Mouse (Mus musculus): ENCODE results near the gene Cox10. TPM values are rescaled to one million over a fixed set of nuclear protein-coding genes. Genes with fewer than 3 reads are reported as not detected.

The Cox10 gene
- polyA plus RNA-seq, 1 experiment from 2014 or later = 30.9 TPM

DNA sequence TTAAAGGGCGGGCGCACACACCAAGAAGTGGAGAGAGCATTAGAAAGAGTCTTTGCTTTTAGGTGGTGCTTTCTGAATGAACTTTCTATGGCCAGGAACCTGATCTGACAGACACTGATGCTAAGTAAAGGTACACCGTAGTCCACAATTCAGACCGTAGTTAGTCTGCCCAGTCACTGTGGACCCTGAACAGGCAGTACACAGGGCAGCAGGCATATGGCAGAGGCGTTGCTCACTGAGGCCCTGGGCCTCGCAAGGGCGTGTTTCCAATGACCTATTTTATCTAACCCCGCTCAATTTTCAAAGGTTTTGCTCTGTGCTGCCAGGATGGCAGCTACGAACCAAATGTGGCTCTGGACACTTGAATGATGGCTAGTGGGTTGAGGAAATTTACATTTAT is 107.8 kb downstream of the Cox10 start:
- no peak overlapping the region for H3K4me3 ChIP-seq (ENCODE audit: low read length)
- 88% methylated on average over 9 of the region's 9 CpGs for WGBS
- peaks cover 21% of the 10 kb centered on the region; the same call in 1 of the 2 replicates for H3K4me1 ChIP-seq (ENCODE audit: insufficient read depth, low read length)
- no peak overlapping the region for H3K4me2 ChIP-seq (replicated peaks; ENCODE audit: low read depth, low read length)
- no peaks in the 10 kb centered on the region for H3K9me3 ChIP-seq (ENCODE audit: low read length)
- H3K36me3 ChIP-seq (ENCODE audit: insufficient read depth, low read length) = 0 out of 2 replicates have a peak, but pooled peaks cover 6% of the 10 kb centered on the region
- H3K27me3 ChIP-seq (ENCODE audit: insufficient read depth, low read length) = no peaks in the 10 kb centered on the region
- ATAC-seq (ENCODE audit: low FRiP score, low TSS enrichment) = no peak
- no peak overlapping the region for H3K27ac ChIP-seq (ENCODE audit: low read length)
- H3K9ac ChIP-seq (replicated peaks; ENCODE audit: low read length) = no peak overlapping the region

- no peak overlapping the region for H3K27ac ChIP-seq (ENCODE audit: low read length)
- 51% methylated on average over 6 of the region's 6 CpGs for WGBS
- no peaks in the 10 kb centered on the region for H3K27me3 ChIP-seq (ENCODE audit: insufficient read depth, low read length)
- H3K4me1 ChIP-seq (ENCODE audit: insufficient read depth, low read length) = peaks cover 28% of the 10 kb centered on the region
- H3K36me3 ChIP-seq (ENCODE audit: insufficient read depth, low read length) = 0 out of 2 replicates have a peak, but pooled peaks cover 2% of the 10 kb centered on the region
- no peak overlapping the region for H3K4me3 ChIP-seq (ENCODE audit: low read length)
- H3K4me2 ChIP-seq (replicated peaks; ENCODE audit: low read depth, low read length) = no peak overlapping the region
- ATAC-seq (ENCODE audit: low FRiP score, low TSS enrichment) = peak; percentile 53; the same call in 1 of the 2 replicates
- no peaks in the 10 kb centered on the region for H3K9me3 ChIP-seq (ENCODE audit: low read length)
- H3K9ac ChIP-seq (replicated peaks; ENCODE audit: low read length) = no peak overlapping the region
Measured at GRCm38 (mm10) chr11:63970818-63971217, 108.5 kb downstream of the Cox10 start.

DNA sequence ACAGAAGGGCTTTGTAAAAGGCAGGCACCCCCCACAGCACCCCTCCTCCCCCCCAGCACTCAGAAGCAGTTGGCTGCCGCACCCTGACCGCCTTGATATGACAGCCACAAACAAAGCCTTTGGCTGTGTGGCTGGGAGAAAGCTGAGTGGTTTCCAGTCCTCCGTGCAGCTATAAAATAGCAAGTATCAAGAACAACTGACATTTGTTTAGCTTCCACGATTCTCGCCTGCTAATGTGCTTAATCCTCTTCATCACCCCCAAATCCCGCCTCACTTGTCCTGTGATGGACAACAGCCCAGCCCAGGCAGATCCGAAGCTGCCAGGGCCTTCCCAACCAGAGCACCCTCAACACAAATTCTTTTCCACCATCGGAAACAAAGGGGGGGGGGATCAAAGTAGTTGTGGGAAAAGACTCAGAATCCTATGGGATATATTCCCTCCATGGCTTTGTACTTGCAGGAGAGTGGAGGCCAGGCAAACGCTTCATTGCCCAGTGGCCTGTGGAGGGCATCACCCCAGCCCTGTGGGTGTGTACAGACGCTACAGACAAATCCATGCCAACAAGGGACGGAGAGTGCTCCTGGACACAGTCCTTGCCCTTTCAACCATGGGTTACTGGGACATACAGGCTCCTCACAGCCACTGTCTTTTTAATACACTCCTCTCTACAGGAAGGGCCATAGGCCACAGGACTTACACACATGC is 109.9 kb downstream of the Cox10 start:
- no peak overlapping the region for H3K9ac ChIP-seq (replicated peaks; ENCODE audit: low read length)
- H3K4me1 ChIP-seq (ENCODE audit: insufficient read depth, low read length) = peaks cover 34% of the 10 kb centered on the region
- ATAC-seq (ENCODE audit: low FRiP score, low TSS enrichment) = peak; percentile 33; the same call in 1 of the 2 replicates
- no peaks in the 10 kb centered on the region for H3K9me3 ChIP-seq (ENCODE audit: low read length)
- H3K4me3 ChIP-seq (ENCODE audit: low read length) = no peak overlapping the region
- no peak overlapping the region for H3K4me2 ChIP-seq (replicated peaks; ENCODE audit: low read depth, low read length)
- H3K27ac ChIP-seq (ENCODE audit: low read length) = no peak overlapping the region
- no peaks in the 10 kb centered on the region for H3K27me3 ChIP-seq (ENCODE audit: insufficient read depth, low read length)
- H3K36me3 ChIP-seq (ENCODE audit: insufficient read depth, low read length) = no peaks in the 10 kb centered on the region
- WGBS = 53% methylated on average over 11 of the region's 11 CpGs

- no peaks in the 10 kb centered on the region for H3K9me3 ChIP-seq (ENCODE audit: low read length)
- no peaks in the 10 kb centered on the region for H3K36me3 ChIP-seq (ENCODE audit: insufficient read depth, low read length)
- H3K9ac ChIP-seq (replicated peaks; ENCODE audit: low read length) = no peak overlapping the region
- ATAC-seq (ENCODE audit: low FRiP score, low TSS enrichment) = no peak
- no peak overlapping the region for H3K27ac ChIP-seq (ENCODE audit: low read length)
- no peak overlapping the region for H3K4me3 ChIP-seq (ENCODE audit: low read length)
- peaks cover 34% of the 10 kb centered on the region for H3K4me1 ChIP-seq (ENCODE audit: insufficient read depth, low read length)
- WGBS = 52% methylated on average over 3 of the region's 3 CpGs
- H3K27me3 ChIP-seq (ENCODE audit: insufficient read depth, low read length) = no peaks in the 10 kb centered on the region
- no peak overlapping the region for H3K4me2 ChIP-seq (replicated peaks; ENCODE audit: low read depth, low read length)
Measured at GRCm38 (mm10) chr11:63968388-63969035, 110.8 kb downstream of the Cox10 start.

DNA sequence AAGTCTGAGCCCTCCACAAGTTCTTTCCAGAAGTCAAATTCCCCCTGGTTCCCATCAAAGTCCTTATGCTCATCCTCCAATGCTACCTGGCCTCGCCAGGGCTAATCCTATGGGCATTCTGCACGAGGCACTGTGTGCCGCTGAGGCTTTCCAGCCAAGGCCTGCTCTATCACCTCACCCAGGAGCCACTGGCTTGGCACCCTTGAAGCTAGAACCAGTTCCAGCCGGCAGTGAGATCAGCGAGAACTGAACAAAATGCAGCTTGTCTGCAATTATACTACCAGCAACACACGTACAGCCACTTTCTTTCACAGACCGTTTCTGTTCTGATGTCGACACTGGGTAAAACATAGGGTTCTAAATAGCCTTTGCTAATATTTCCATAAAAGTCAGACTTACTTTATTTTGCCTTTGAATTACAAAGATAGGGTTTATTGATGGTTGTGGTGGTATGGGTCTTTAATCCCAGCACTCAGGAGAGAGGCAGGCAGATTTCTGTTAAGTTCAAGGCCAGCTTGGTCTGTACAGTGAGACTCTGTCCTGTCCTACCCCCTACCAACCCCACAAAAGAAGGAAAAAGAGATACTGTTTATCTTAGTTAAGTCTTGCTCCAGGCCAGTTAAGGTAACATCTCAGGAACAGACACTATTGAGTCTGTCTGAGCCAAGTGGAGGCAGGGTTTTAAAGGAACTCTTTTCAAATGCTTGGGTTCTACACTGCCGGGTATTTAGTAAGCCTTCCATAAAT is 111.5 kb downstream of the Cox10 start:
- H3K4me3 ChIP-seq (ENCODE audit: low read length) = no peak overlapping the region
- H3K27ac ChIP-seq (ENCODE audit: low read length) = no peak overlapping the region
- no peak for ATAC-seq (ENCODE audit: low FRiP score, low TSS enrichment)
- H3K9ac ChIP-seq (replicated peaks; ENCODE audit: low read length) = no peak overlapping the region
- no peak overlapping the region for H3K4me2 ChIP-seq (replicated peaks; ENCODE audit: low read depth, low read length)
- H3K9me3 ChIP-seq (ENCODE audit: low read length) = no peaks in the 10 kb centered on the region
- 0 out of 2 replicates have a peak, but pooled peaks cover 3% of the 10 kb centered on the region for H3K36me3 ChIP-seq (ENCODE audit: insufficient read depth, low read length)
- 82% methylated on average over 9 of the region's 9 CpGs for WGBS
- peaks cover 34% of the 10 kb centered on the region for H3K4me1 ChIP-seq (ENCODE audit: insufficient read depth, low read length)
- H3K27me3 ChIP-seq (ENCODE audit: insufficient read depth, low read length) = no peaks in the 10 kb centered on the region

DNA sequence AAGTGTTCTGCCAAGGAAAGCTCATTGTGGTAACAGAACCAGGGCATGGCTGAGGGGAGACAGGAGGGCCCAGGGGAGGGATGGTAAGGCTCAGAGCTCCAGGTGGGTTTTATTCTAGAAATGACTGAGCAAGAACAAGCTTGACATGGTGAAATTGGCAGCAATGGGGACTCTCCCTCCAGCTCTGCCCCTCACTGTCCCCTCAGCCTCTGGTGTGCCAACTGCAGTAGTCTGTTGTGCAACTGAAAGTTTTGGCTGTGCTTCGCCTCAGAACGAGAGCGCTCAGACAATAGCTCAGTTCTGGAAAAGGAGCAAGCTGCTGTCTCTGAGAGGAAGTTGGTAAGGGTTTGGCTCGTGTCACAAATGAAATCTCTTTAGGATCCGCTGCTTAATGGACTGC is 113.8 kb downstream of the Cox10 start:
- no peak overlapping the region for H3K4me2 ChIP-seq (replicated peaks; ENCODE audit: low read depth, low read length)
- no peak for ATAC-seq (ENCODE audit: low FRiP score, low TSS enrichment)
- no peaks in the 10 kb centered on the region for H3K9me3 ChIP-seq (ENCODE audit: low read length)
- no peak overlapping the region for H3K9ac ChIP-seq (replicated peaks; ENCODE audit: low read length)
- no peaks in the 10 kb centered on the region for H3K27me3 ChIP-seq (ENCODE audit: insufficient read depth, low read length)
- H3K4me3 ChIP-seq (ENCODE audit: low read length) = no peak overlapping the region
- 44% methylated on average over 5 of the region's 5 CpGs for WGBS
- peaks cover 26% of the 10 kb centered on the region for H3K4me1 ChIP-seq (ENCODE audit: insufficient read depth, low read length)
- H3K36me3 ChIP-seq (ENCODE audit: insufficient read depth, low read length) = 0 out of 2 replicates have a peak, but pooled peaks cover 3% of the 10 kb centered on the region
- H3K27ac ChIP-seq (ENCODE audit: low read length) = no peak overlapping the region

DNA sequence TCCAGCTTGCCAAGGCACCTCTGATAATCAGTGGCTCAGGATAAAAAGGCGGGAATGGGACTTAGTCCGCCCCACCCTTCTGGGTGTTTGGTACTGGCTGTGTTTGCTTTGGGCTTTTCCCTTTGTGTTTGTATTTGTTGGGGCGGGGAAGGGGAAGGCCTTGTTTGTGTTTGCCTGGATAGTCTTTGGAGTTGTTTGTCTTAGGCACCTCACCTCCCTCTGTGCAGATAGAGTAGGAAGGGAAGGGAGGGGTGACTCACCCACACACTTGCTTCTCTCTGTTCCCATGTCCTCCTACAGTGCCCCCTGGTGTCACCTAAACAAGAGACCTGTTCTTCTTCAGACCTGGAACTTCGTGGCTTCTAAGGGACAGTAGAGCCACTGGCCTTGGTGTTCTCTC is 122.1 kb downstream of the Cox10 start:
- no peaks in the 10 kb centered on the region for H3K9me3 ChIP-seq (ENCODE audit: low read length)
- H3K4me2 ChIP-seq (replicated peaks; ENCODE audit: low read depth, low read length) = no peak overlapping the region
- 39% methylated on average over 4 of the region's 4 CpGs for WGBS
- H3K27me3 ChIP-seq (ENCODE audit: insufficient read depth, low read length) = no peaks in the 10 kb centered on the region
- no peak overlapping the region for H3K9ac ChIP-seq (replicated peaks; ENCODE audit: low read length)
- no peak overlapping the region for H3K27ac ChIP-seq (ENCODE audit: low read length)
- no peaks in the 10 kb centered on the region for H3K36me3 ChIP-seq (ENCODE audit: insufficient read depth, low read length)
- H3K4me3 ChIP-seq (ENCODE audit: low read length) = no peak overlapping the region
- no peak for ATAC-seq (ENCODE audit: low FRiP score, low TSS enrichment)
- peaks cover 6% of the 10 kb centered on the region for H3K4me1 ChIP-seq (ENCODE audit: insufficient read depth, low read length)

GRCm38 (mm10) chr11:63956748-63957147 is 122.5 kb downstream of the Cox10 start:
- Histone ChIP-seq H3K4me3 (ENCODE audit: low read length) (no peak overlapping the region), H3K9me3 (ENCODE audit: low read length) (no peaks in the 10 kb centered on the region), H3K4me2 (replicated peaks; ENCODE audit: low read depth, low read length) (no peak overlapping the region), H3K27me3 (ENCODE audit: insufficient read depth, low read length) (no peaks in the 10 kb centered on the region), H3K36me3 (ENCODE audit: insufficient read depth, low read length) (no peaks in the 10 kb centered on the region), H3K27ac (ENCODE audit: low read length) (no peak overlapping the region), H3K4me1 (ENCODE audit: insufficient read depth, low read length) (peaks cover 11% of the 10 kb centered on the region), H3K9ac (replicated peaks; ENCODE audit: low read length) (no peak overlapping the region)
- 39% methylated on average over 7 of the region's 7 CpGs for WGBS
- ATAC-seq (ENCODE audit: low FRiP score, low TSS enrichment) = 0 out of 2 replicates have a peak, but pooled peaks have one; percentile 10

- no peak overlapping the region for H3K27ac ChIP-seq (ENCODE audit: low read length)
- WGBS = 82% methylated on average over 2 of the region's 2 CpGs
- no peak overlapping the region for H3K4me2 ChIP-seq (replicated peaks; ENCODE audit: low read depth, low read length)
- H3K4me1 ChIP-seq (ENCODE audit: insufficient read depth, low read length) = peaks cover 11% of the 10 kb centered on the region
- no peak overlapping the region for H3K4me3 ChIP-seq (ENCODE audit: low read length)
- H3K36me3 ChIP-seq (ENCODE audit: insufficient read depth, low read length) = no peaks in the 10 kb centered on the region
- no peaks in the 10 kb centered on the region for H3K9me3 ChIP-seq (ENCODE audit: low read length)
- H3K9ac ChIP-seq (replicated peaks; ENCODE audit: low read length) = no peak overlapping the region
- ATAC-seq (ENCODE audit: low FRiP score, low TSS enrichment) = no peak
- no peaks in the 10 kb centered on the region for H3K27me3 ChIP-seq (ENCODE audit: insufficient read depth, low read length)
Measured at GRCm38 (mm10) chr11:63953887-63954286, 125.4 kb downstream of the Cox10 start.
